Comparison of ENCODE assay signal across 8 mouse cellular contexts in the genomic region with DNA sequence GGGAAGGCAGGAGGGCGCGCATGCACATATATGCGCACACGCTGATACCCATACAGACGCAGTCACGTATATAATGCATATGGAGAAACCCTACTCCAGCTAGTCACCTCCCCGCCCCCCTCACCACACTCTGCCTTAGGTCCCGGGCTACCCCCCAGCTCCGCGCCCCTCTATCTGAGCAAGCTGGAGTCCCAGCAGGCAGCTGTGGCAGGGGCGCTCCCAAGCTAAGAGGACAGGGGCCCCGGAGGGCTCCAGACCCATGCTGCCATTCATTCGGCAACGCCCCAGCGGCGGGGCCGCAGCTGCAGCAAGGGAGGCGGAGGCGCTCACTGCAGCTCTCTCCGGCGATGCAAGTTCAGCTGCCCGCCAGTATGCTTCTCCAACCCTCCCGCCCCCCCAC. TPM values are rescaled to one million over a fixed set of nuclear protein-coding genes. Genes with fewer than 3 reads are reported as not detected.
DNase-seq lines count a peak whose midpoint lies in the region; ATAC-seq and TF ChIP-seq lines count a peak whose summit lies in the region.

No protein-coding gene starts in this region.

- H3K27me3 ChIP-seq in embryonic facial prominence, embryonic 10.5 days (replicated peaks; ENCODE audit: low read depth, poor library complexity, severe bottlenecking), result peaks cover 18% of the 10 kb centered on the region
- no peaks in the 10 kb centered on the region for H3K27me3 ChIP-seq in hindbrain, embryonic 13.5 days
- H3K27me3 ChIP-seq in liver, embryonic 16.5 days (ENCODE audit: control insufficient read depth, insufficient read depth, low read depth, low read length), result no peaks in the 10 kb centered on the region

- peak overlapping the region; percentile 68 for H3K9ac ChIP-seq in ES-E14 (ENCODE audit: insufficient read depth, low read depth, low read length, poor library complexity, severe bottlenecking)
- peak overlapping the region; percentile 82 for H3K9ac ChIP-seq in hindbrain, embryonic 13.5 days
- peak overlapping the region; percentile 52; the same call in 1 of the 2 replicates for H3K9ac ChIP-seq in liver, embryonic 16.5 days (ENCODE audit: low read depth, low read length)

- peak; percentile 71 for ATAC-seq in hindbrain, embryonic 13.5 days (ENCODE audit: low FRiP score)
- peak; percentile 43; the same call in 1 of the 2 replicates for ATAC-seq in liver, embryonic 16.5 days (ENCODE audit: low read depth)

- peak overlapping the region; percentile 84 to 85 for H3K4me3 ChIP-seq in ES-E14 (ENCODE audit: insufficient read depth in 1 of 2, low read depth in 1 of 2, low read length in 2 of 2, poor library complexity in 1 of 2, severe bottlenecking in 1 of 2)
- peak overlapping the region; percentile 71 for H3K4me3 ChIP-seq in embryonic facial prominence, embryonic 10.5 days
- peak overlapping the region; percentile 61 for H3K4me3 ChIP-seq in hindbrain, embryonic 13.5 days
- peak overlapping the region; percentile 66 for H3K4me3 ChIP-seq in liver, embryonic 16.5 days (ENCODE audit: low read depth, low read length)

- intact Hi-C loops in gastrocnemius, postnatal 14 days (cut with DNase I; ENCODE audit: low total_unique reads), result no loop called here

- 9% methylated on average over 23 of the region's 23 CpGs for WGBS in embryonic facial prominence, embryonic 10.5 days
- WGBS in hindbrain, embryonic 13.5 days, result 19% methylated on average over 14 of the region's 23 CpGs
- 21% methylated on average over 22 of the region's 23 CpGs for WGBS in liver, embryonic 16.5 days (ENCODE audit: insufficient replicate concordance)

- H3K4me1 ChIP-seq in ES-E14 (ENCODE audit: control insufficient read depth in 2 of 2, insufficient read depth in 2 of 2, low read length in 2 of 2, poor library complexity in 1 of 2), result peaks cover 0 to 1% of the 10 kb centered on the region in 2 experiments; a peak in 1 of 4 replicates
- peaks cover 24% of the 10 kb centered on the region for H3K4me1 ChIP-seq in embryonic facial prominence, embryonic 10.5 days
- peaks cover 35% of the 10 kb centered on the region for H3K4me1 ChIP-seq in hindbrain, embryonic 13.5 days (replicated peaks)
- H3K4me1 ChIP-seq in liver, embryonic 16.5 days (ENCODE audit: control insufficient read depth, low read depth, low read length), result no peaks in the 10 kb centered on the region; the same call in 1 of the 2 replicates

- in situ Hi-C loops in ES-E14 (cut with MboI; ENCODE audit: low sequenced_read_pairs in 2 of 2, unreplicated experiment in 2 of 2), result no loop called here

- no peaks in the 10 kb centered on the region for H3K36me3 ChIP-seq in ES-E14 (ENCODE audit: control insufficient read depth, insufficient read depth, low read length, poor library complexity, severe bottlenecking)
- no peaks in the 10 kb centered on the region for H3K36me3 ChIP-seq in embryonic facial prominence, embryonic 10.5 days (replicated peaks)
- H3K36me3 ChIP-seq in hindbrain, embryonic 13.5 days, result no peaks in the 10 kb centered on the region
- H3K36me3 ChIP-seq in liver, embryonic 16.5 days (ENCODE audit: control insufficient read depth, insufficient read depth), result no peaks in the 10 kb centered on the region

- peak overlapping the region; percentile 59 for H3K4me2 ChIP-seq in hindbrain, embryonic 13.5 days
- H3K4me2 ChIP-seq in liver, embryonic 16.5 days (ENCODE audit: low read depth, low read length), result peak overlapping the region; percentile 65

- no peaks in the 10 kb centered on the region for H3K9me3 ChIP-seq in ES-E14 (ENCODE audit: control insufficient read depth, insufficient read depth, low read depth, low read length)
- H3K9me3 ChIP-seq in embryonic facial prominence, embryonic 10.5 days, result no peaks in the 10 kb centered on the region
- H3K9me3 ChIP-seq in hindbrain, embryonic 13.5 days, result no peaks in the 10 kb centered on the region
- H3K9me3 ChIP-seq in liver, embryonic 16.5 days (replicated peaks; ENCODE audit: control insufficient read depth, low read length), result no peaks in the 10 kb centered on the region

- no peak overlapping the region for H3K27ac ChIP-seq in ES-E14 (ENCODE audit: insufficient read depth, low read depth, low read length, poor library complexity, severe bottlenecking)
- H3K27ac ChIP-seq in embryonic facial prominence, embryonic 10.5 days (replicated peaks), result peak overlapping the region; percentile 86
- peak overlapping the region; percentile 86 for H3K27ac ChIP-seq in hindbrain, embryonic 13.5 days
- no peak overlapping the region for H3K27ac ChIP-seq in liver, embryonic 16.5 days (ENCODE audit: low read length)

- peak; percentile 21 for DNase-seq in gastrocnemius, postnatal 14 days
- DNase-seq in gastrocnemius, adult 8-10 months (ENCODE audit: low spot score in 2 of 2), result no peak
- no peak for DNase-seq in ES-E14 (ENCODE audit: low read depth, low spot score)
- peak; percentile 58 for DNase-seq in embryonic facial prominence, embryonic 10.5 days (ENCODE audit: low spot score)
- DNase-seq in retina, postnatal 1 day, result peak; percentile 66
- DNase-seq in layer of hippocampus, postnatal 25 days (ENCODE audit: extremely low spot score in 1 of 2, low spot score in 1 of 2), result no peak

TF ChIP-seq in ES-E14, 5 proteins besides CTCF, POLR2A, EP300 and RAD21:
- TF ChIP-seq CHD2 (IDR thresholded peaks at IDR 0.05; ENCODE audit: low read depth, low read length), result no peak
- TF ChIP-seq ZNF384 (IDR thresholded peaks at IDR 0.05; ENCODE audit: low read depth, low read length), result no peak
- no peak for TF ChIP-seq HCFC1 (IDR thresholded peaks at IDR 0.05; ENCODE audit: borderline replicate concordance, insufficient read depth, low read length)
- no peak for TF ChIP-seq ZC3H11A (IDR thresholded peaks at IDR 0.05; ENCODE audit: borderline replicate concordance, low read depth, low read length)
TF ChIP-seq in ES-E14: peak in this region for 0.

RNA-seq across cellular contexts. Expression of gene Sept6, which starts 2.8 kb away (rescaled TPM):
- 1 to 10 TPM; 4.3 to 7.0 TPM for total RNA-seq in gastrocnemius, postnatal 14 days (2021)
- total RNA-seq in gastrocnemius, adult 8-10 months (2022), result 1 to 10 TPM in 2 of 4 experiments, under 1 TPM in 2; 0.53 to 2.0 (median 0.86) TPM
- total RNA-seq in ES-E14 (2012; rRNA removed), result 6.4 TPM in 2 replicates
- polyA plus RNA-seq in embryonic facial prominence, embryonic 10.5 days (2016; fragmentation: Nextera tagmentation; extraction: Ambion mirVana), result 37.5 and 40.5 TPM in 2 replicates
- polyA plus RNA-seq in hindbrain, embryonic 13.5 days (2015; fragmentation: Nextera tagmentation; extraction: Ambion mirVana), result 76.5 TPM in 2 replicates
- polyA plus RNA-seq in liver, embryonic 16.5 days (2015; fragmentation: Nextera tagmentation; extraction: Ambion mirVana), result 4.0 and 4.3 TPM in 2 replicates
- 10 to 100 TPM; 50.0 to 52.9 TPM for total RNA-seq in layer of hippocampus, postnatal 25 days (2021)

RNA-seq across cellular contexts. Expression of gene Sowahd, which starts 59.9 kb away (rescaled TPM):
- total RNA-seq in gastrocnemius, postnatal 14 days (2021), result not detected
- not detected for total RNA-seq in gastrocnemius, adult 8-10 months (2022)
- not detected in 2 replicates for total RNA-seq in ES-E14 (2012; rRNA removed)
- not detected in 2 replicates for polyA plus RNA-seq in embryonic facial prominence, embryonic 10.5 days (2016; fragmentation: Nextera tagmentation; extraction: Ambion mirVana)
- polyA plus RNA-seq in hindbrain, embryonic 13.5 days (2015; fragmentation: Nextera tagmentation; extraction: Ambion mirVana), result 0.10 TPM in 1 of 2 replicates, not detected in the other
- polyA plus RNA-seq in liver, embryonic 16.5 days (2015; fragmentation: Nextera tagmentation; extraction: Ambion mirVana), result not detected in 2 replicates
- not detected for total RNA-seq in layer of hippocampus, postnatal 25 days (2021)

Comparison
In these comparisons a context has a peak if more than half of its experiments do, and no peak if none do; other contexts are left out.
1. DNase-seq: peak in gastrocnemius, postnatal 14 days (single experiment), embryonic facial prominence, embryonic 10.5 days (single experiment) and retina, postnatal 1 day (single experiment); none in gastrocnemius, adult 8-10 months (0 of 2), ES-E14 (single experiment) and layer of hippocampus, postnatal 25 days (0 of 2).
2. H3K27ac ChIP-seq: peak in embryonic facial prominence, embryonic 10.5 days (single experiment) and hindbrain, embryonic 13.5 days (single experiment); none in ES-E14 (single experiment) and liver, embryonic 16.5 days (single experiment).
3. Peak in every context shown above with its lines, with median percentiles within 50 percentile points of each other: H3K4me3 ChIP-seq and H3K9ac ChIP-seq.